Mouse (Mus musculus) adrenal gland, postnatal 10 days (tissue): ENCODE results near the gene Qdpr. TPM values are rescaled to one million over a fixed set of nuclear protein-coding genes. Genes with fewer than 3 reads are reported as not detected.
A peak's percentile ranks its signal among the peaks of the same experiment; 100 is the strongest.
"Not testable (repeated sequence)": the region's sequence is repeated elsewhere in the genome, so short reads cannot be mapped to it uniquely, and the experiment has no call there.

Experiments
- DNase-seq: peaks from one replicate; pipeline ENCODE4 v3.0.0; 2021; ENCODE audit warnings: mixed read lengths
- total RNA-seq, 2 experiments: library from RNA; stranded (reverse); gene quantifications; 2 replicates each; pipeline ENCODE4 v1.2.3; 2021

The Qdpr gene
- total RNA-seq, 2 experiments from 2014 or later, result 156 to 161 TPM

- DNase-seq, result no peak
Observed at GRCm38 (mm10) chr5:45453451-45453850, 3.4 kb upstream of the Qdpr start, which contains the start of gene Clrn2. Clrn2 (plus strand) TSS chr5:45453751.

DNA sequence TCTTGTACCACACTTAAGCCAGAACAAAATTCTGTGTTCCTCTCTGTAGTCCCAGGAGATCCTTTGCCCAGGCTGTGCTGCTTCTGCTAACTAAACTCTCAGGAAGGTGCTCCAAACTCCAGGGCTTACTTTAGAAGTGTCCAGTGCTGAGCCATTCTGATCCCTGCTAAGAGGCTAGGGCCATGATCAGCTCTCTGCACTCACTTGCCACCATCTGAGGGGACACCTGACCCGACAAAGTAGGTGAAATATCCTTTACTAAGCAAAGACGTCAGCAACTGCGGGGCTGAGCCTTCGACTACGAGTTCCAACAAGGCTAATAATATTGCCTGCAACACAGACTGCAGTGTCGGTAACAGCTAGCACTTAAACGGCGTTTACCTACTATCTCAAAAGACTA is 830 bp downstream of the Qdpr start:
- peak; percentile 15 for DNase-seq

GRCm38 (mm10) chr5:45448676-45449075 is 1.4 kb downstream of the Qdpr start:
- no peak for DNase-seq

- no peak for DNase-seq
Observed at GRCm38 (mm10) chr5:45444130-45444832, 5.8 kb downstream of the Qdpr start.

GRCm38 (mm10) chr5:45441745-45442144 is 8.3 kb downstream of the Qdpr start:
- DNase-seq, result no peak

DNA sequence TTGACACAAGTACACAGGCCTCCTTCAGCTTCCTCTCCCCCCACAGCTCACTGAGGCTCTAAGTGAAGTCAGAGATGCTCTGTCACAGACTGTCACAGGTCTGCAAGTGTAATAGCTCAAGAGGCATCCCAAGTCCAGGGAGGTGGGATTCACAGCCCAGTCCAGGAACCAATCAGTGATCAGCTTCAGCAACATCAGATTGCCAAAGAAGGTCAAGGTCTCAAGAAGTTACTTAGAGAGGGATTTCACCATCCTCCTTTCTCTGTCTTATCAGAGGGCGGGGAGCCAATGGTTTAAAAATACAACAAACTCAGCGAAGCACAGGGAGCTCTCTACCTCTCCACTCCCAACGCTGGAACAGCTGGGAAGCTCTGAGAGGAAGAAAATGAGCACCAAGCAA is 8.9 kb downstream of the Qdpr start:
- DNase-seq, result peak; percentile 20

DNA sequence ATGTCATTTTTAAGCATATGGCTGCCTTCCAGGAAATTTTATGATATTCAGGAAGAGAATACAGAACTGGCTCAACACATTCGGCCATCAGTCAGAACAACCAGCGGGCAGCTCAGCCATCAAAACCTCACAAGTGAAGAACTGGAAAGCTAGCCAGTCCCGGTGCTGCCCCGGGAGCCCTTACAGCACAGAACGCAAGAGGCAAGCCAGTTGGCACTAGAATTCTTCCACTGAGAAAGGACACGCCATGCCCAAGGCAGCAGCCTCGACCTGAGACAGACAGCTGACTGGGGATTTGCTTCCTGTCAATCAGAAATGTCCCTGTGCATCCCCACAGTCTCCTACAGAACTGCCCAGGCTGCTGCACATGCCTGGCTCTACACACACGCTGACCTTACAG is 11.7 kb downstream of the Qdpr start:
- DNase-seq, result no peak

- no peak for DNase-seq
Observed at GRCm38 (mm10) chr5:45437826-45438225, 12.2 kb downstream of the Qdpr start.

DNA sequence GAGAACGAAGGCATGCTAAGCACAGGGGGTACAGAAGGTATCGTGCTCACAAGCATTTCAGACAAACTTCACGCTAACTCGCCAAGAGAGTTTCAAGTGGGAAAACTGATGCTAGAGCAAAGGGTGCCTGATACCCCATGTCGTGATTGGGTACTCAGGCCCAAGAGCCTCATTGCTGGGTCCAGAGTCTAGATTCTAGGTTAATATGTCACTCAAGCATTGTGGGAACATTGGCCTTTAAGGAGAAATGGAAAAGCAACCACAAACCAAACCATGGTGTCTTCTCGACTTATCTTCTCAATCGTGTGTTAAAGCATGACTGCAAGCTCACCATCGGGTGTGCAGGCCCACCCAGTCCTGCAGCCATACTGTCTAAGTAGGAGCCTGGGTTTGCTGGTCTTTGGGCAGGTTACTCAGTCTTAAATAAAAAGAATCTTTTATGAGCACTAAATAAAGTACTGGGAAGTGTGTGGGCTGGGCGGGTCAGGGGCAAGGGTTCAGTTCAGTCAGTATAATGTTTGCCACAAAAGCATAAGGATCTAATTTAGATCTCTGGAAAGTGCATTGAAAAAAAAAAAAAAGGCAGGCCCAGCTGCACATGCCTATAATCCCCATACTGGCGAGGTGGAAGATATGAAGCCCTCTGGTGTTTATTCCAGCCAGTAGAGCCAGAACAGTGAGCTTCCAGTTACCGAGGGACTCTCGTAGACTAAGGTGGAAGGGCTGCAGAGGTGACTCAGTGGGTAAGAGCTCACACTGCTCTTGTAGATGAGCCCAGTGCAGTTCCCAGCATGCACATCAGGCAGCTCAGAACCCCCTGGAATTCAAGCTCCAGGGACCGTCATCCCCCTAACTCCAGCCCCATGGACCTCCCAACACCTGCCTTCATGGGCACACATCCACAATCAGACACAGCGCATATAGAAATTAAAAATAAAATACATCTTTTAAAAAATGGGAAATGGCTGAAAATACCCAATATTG is 13.8 kb downstream of the Qdpr start:
- DNase-seq, result no peak

DNA sequence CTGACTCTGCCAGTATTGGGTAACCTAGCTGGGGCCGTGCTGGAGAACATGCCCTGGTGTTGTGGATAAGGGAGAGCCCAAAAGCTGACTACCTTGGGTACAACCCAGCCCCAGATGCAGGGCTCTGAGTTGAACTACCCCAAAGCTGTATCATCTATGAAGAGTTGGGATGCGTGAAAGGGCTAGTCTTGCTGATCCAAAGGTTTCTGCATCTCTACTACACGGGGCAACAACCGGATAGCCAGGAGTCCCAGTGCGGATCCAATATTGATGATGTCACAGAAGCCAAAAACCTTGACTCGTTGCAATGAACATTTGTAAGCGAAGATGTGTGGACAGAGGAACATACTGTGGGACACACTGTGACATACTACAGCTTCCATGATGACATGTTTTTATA is 22.1 kb downstream of the Qdpr start:
- no peak for DNase-seq

DNA sequence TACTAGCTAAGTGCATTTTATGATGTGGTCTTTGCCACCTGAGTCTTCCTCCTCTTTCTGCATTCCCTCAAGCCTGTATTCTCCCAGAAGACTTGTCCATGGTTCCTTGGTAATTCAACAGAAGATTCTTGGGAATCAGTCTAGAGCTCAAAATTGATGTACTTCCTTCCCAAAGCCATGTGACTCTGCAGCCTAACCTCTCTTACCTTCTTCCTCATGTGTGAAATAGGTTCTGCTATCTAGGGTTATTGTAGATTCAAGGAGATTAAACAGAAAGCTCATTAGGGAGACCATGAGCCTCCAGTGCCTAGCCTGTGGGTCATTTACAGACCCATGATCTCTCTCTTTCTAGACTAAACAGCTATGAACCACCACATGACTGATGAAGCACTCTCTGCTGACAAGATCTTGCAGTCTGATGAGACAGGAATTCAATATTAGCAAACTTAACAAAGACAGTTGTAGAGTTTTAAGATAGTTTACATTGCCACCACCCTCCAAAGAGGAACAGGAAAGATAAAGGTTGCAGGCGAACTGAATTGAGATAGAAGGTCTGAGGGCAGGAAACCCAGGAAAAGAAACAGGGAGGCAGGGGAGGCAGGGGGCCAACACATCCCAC is 23.5 kb downstream of the Qdpr start:
- no peak for DNase-seq

DNA sequence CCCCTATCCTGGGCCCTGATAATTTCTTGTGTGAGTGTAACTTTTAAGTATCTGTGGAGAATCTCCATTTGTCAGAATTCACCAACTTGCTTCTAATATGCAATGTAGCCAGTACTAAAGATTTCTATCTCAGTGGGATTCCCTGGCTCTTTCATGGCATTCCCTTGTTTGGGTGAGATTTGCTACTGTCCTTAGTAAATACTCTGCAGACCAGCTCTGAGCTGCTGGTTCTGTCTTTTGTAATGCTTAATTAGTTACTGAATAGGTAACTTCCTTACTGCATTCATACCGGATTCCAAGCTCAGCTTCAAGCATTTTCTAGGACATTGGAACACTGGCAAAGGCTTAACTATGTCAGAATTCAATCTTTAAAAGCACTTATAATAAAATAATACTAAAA is 24.3 kb downstream of the Qdpr start:
- not testable (repeated sequence) for DNase-seq

- peak; percentile 77 for DNase-seq
Observed at GRCm38 (mm10) chr5:45424021-45424886, 25.8 kb downstream of the Qdpr start.

GRCm38 (mm10) chr5:45421881-45422844 is 27.9 kb downstream of the Qdpr start:
- DNase-seq, result no peak

GRCm38 (mm10) chr5:45419841-45420638 is 30.0 kb downstream of the Qdpr start:
- peak; percentile 46 for DNase-seq

DNA sequence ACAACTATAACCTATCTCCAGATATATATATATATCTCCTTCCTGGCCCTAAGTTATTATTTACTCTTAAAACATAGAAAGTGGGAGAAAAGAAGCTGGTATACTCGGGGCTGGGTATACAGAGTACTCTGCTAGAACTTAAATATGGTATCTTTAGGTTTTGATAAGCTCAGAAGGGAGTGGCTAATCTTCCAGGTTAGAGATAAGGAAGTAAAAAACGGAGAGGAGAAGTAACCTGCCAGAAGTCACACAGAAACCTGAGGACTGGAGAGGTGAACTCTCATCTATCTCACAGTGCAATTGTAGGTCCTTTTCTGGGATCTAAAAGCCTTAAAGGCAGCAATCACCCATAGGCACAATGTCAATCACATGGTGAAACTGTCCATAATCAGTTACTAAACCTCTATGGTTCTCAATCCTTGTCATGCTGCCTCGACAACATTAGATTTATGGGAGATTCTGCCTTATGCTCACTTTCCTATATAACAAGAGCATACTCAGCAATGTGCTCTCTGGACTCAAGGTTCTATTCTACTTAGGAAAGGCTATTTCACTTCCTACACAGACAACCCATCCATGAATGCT is 32.1 kb downstream of the Qdpr start:
- DNase-seq, result no peak

GRCm38 (mm10) chr5:45416478-45416877 is 33.6 kb downstream of the Qdpr start:
- no peak for DNase-seq

DNA sequence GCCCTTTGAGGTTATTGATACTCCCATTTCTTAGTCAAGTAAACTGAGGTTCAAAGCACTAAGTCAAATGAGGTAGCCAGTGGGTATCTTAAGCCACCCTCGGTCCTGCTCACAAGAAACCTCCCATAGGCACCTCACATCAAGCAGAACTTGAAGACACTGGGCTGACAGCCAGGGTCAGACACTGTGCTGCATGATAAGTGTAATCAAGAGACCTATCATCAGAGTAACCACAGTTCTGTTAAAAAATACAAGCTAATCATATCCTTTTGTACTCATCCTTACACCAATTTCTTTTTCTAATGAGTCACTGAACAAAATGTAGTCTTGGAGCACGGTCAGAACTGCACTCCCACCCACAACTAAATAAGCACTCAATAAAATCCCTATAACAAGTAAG is 43.9 kb downstream of the Qdpr start:
- DNase-seq, result no peak

GRCm38 (mm10) chr5:45402632-45403031 is 47.4 kb downstream of the Qdpr start:
- peak; percentile 85 for DNase-seq
